Mouse (Mus musculus) MEL (cell line): ENCODE data around the gene Ccdc57. TPM values are rescaled to one million over a fixed set of nuclear protein-coding genes. Genes with fewer than 3 reads are reported as not detected.
A peak's percentile ranks its signal among the peaks of the same experiment; 100 is the strongest.

Source experiments
- DNase-seq: peaks from one replicate; pipeline ENCODE4 v3.0.0; 2011; ENCODE audit warnings: low read depth, low spot score
- H3K27ac ChIP-seq: 2 replicates; pipeline ENCODE4 v1.5.1; 2012; ENCODE audit warnings: low read depth, mild to moderate bottlenecking, control low read depth, low read length, moderate library complexity; ENCODE audit not compliant: control insufficient read depth
- H3K27me3 ChIP-seq, 2 experiments: fragments of 150-350 bp in 1 of 2; sonication (generic) in 1 of 2; 2 replicates each; pipeline ENCODE4 v1.6.1; 2012; ENCODE audit warnings: low read length in 2 of 2, mild to moderate bottlenecking in 2 of 2, improper control_type of control experiment in 1 of 2, moderate library complexity in 1 of 2; ENCODE audit not compliant: insufficient read depth in 2 of 2, control insufficient read depth in 1 of 2
- H3K36me3 ChIP-seq, 2 experiments: 2 replicates each; pipeline ENCODE4 v1.6.1; 2012 to 2014; ENCODE audit warnings: low read length in 2 of 2, improper control_type of control experiment in 1 of 2, inconsistent platforms in 1 of 2, mild to moderate bottlenecking in 1 of 2; ENCODE audit not compliant: insufficient read depth in 2 of 2, control insufficient read depth in 1 of 2
- H3K4me1 ChIP-seq, 2 experiments: fragments of 150-350 bp in 1 of 2; sonication (generic) in 1 of 2; 2 replicates each; pipeline ENCODE4 v1.6.1; 2012; ENCODE audit warnings: low read length in 2 of 2, improper control_type of control experiment in 1 of 2, mild to moderate bottlenecking in 1 of 2; ENCODE audit not compliant: insufficient read depth in 2 of 2, control insufficient read depth in 1 of 2
- H3K4me3 ChIP-seq, 2 experiments: fragments of 150-350 bp in 1 of 2; sonication (generic) in 1 of 2; 2 replicates each; pipeline ENCODE4 v1.5.1; 2012; ENCODE audit warnings: low read depth in 2 of 2, low read length in 2 of 2, mild to moderate bottlenecking in 2 of 2, moderate library complexity in 2 of 2, control low read depth in 1 of 2, improper control_type of control experiment in 1 of 2; ENCODE audit not compliant: control insufficient read depth in 1 of 2, insufficient read depth in 1 of 2
- H3K79me2 ChIP-seq: 2 replicates; pipeline ENCODE4 v1.6.1; 2012; ENCODE audit warnings: mild to moderate bottlenecking, low read length, moderate library complexity; ENCODE audit not compliant: control insufficient read depth, poor library complexity, insufficient read depth
- H3K9ac ChIP-seq: 2 replicates; pipeline ENCODE4 v1.6.1; 2012; ENCODE audit warnings: low read depth, mild to moderate bottlenecking, control low read depth, low read length, moderate library complexity; ENCODE audit not compliant: control insufficient read depth, poor library complexity, severe bottlenecking
- H3K9me3 ChIP-seq: fragments of 150-350 bp; sonication (generic); replicated peaks from 2 replicates; pipeline ENCODE4 v1.6.1; 2012; ENCODE audit warnings: mild to moderate bottlenecking, low read length, improper control_type of control experiment, moderate library complexity; ENCODE audit not compliant: insufficient read depth
- CHD1 ChIP-seq: IDR thresholded peaks from 2 replicates; pipeline ENCODE4 v1.6.1; 2012; ENCODE audit warnings: low read depth, mild to moderate bottlenecking, inconsistent platforms, low read length, improper control_type of control experiment
- CTCF ChIP-seq, 3 experiments: IDR thresholded peaks in 2 of 3; conservative IDR thresholded peaks in 1 of 3; 2 replicates each; pipeline ENCODE4 v1.5.1; 2011 to 2012; ENCODE audit warnings: low read length in 3 of 3, low read depth in 2 of 3, mild to moderate bottlenecking in 2 of 3, improper control_type of control experiment in 1 of 3, inconsistent platforms in 1 of 3, mixed read lengths in 1 of 3, moderate library complexity in 1 of 3; ENCODE audit not compliant: control insufficient read depth in 1 of 3, insufficient read depth in 1 of 3, poor library complexity in 1 of 3, severe bottlenecking in 1 of 3
- ELF1 ChIP-seq: IDR thresholded peaks from 2 replicates; pipeline ENCODE4 v1.6.1; 2014; ENCODE audit warnings: low read depth, mild to moderate bottlenecking, inconsistent platforms, low read length, improper control_type of control experiment, moderate library complexity
- ETS1 ChIP-seq: IDR thresholded peaks from 2 replicates; pipeline ENCODE4 v1.6.1; 2012; ENCODE audit warnings: low read depth, mild to moderate bottlenecking, inconsistent platforms, low read length, improper control_type of control experiment, moderate library complexity
- HCFC1 ChIP-seq: IDR thresholded peaks from 2 replicates; pipeline ENCODE4 v1.6.1; 2012; ENCODE audit warnings: low read depth, mild to moderate bottlenecking, inconsistent platforms, low read length, improper control_type of control experiment, moderate library complexity
- MEF2A ChIP-seq: IDR thresholded peaks from 2 replicates; pipeline ENCODE4 v1.6.1; 2014; ENCODE audit warnings: low read depth, mild to moderate bottlenecking, inconsistent platforms, low read length, improper control_type of control experiment; ENCODE audit not compliant: poor library complexity, insufficient replicate concordance, severe bottlenecking; ENCODE audit errors: extremely low read depth
- MXI1 ChIP-seq: IDR thresholded peaks from 2 replicates; pipeline ENCODE4 v1.6.1; 2011; ENCODE audit warnings: mild to moderate bottlenecking, low read depth, low read length, improper control_type of control experiment
- NELFE ChIP-seq: IDR thresholded peaks from 2 replicates; pipeline ENCODE4 v1.6.1; 2011; ENCODE audit warnings: low read depth, low read length, improper control_type of control experiment
- TBP ChIP-seq: IDR thresholded peaks from 2 replicates; pipeline ENCODE4 v1.8.0; 2011; ENCODE audit warnings: low read depth, low read length, improper control_type of control experiment
- ZC3H11A ChIP-seq: IDR thresholded peaks from 2 replicates; pipeline ENCODE4 v1.6.1; 2012; ENCODE audit warnings: low read depth, mild to moderate bottlenecking, inconsistent platforms, low read length, improper control_type of control experiment
- ZMIZ1 ChIP-seq: IDR thresholded peaks from 2 replicates; pipeline ENCODE4 v1.6.1; 2012; ENCODE audit warnings: low read depth, mild to moderate bottlenecking, inconsistent platforms, low read length, improper control_type of control experiment, moderate library complexity
- polyA plus RNA-seq, 2 experiments: library from polyadenylated mRNA; stranded (reverse) in 1 of 2; unstranded in 1 of 2; fragments of >175 nt in 1 of 2; fragments of >200 nt in 1 of 2; gene quantifications; 2 replicates each; pipeline versions ENCODE4 v1.2.1 to v1.2.4; 2012; ENCODE audit warnings: low replicate concordance in 2 of 2, low read depth in 1 of 2; ENCODE audit not compliant: insufficient read length in 2 of 2, insufficient read depth in 1 of 2, missing spikeins in 1 of 2
- total RNA-seq: library from RNA; depleted of rRNA; stranded (reverse); fragments of 300-350 nt; gene quantifications from 2 replicates; pipeline ENCODE4 v1.2.3, GENCODE M21; 2012

Ccdc57 gene
- total and polyA plus RNA-seq, 3 experiments = 5.3 to 7.4 TPM; not detected in 1

- Histone ChIP-seq H3K9me3 (no peaks in the 10 kb centered on the region), H3K27ac (no peak overlapping the region), H3K36me3 (peaks cover 12 to 23% of the 10 kb centered on the region in 2 experiments), H3K9ac (no peak overlapping the region), H3K79me2 (peaks cover 47% of the 10 kb centered on the region), H3K4me3 (no peak overlapping the region), H3K4me1 (peaks cover 0 to 20% of the 10 kb centered on the region in 2 experiments; a peak in 3 of 4 replicates), H3K27me3 (no peaks in the 10 kb centered on the region)
- peak; percentile 13 for DNase-seq
- no peak for TF ChIP-seq CTCF (IDR thresholded peaks at IDR 0.05 in 2 of 3, conservative IDR thresholded peaks at IDR 0.05 in 1 of 3; ENCODE audit: control insufficient read depth in 1 of 3, insufficient read depth in 1 of 3, low read depth in 2 of 3, low read length in 3 of 3, poor library complexity in 1 of 3, severe bottlenecking in 1 of 3)
- TF ChIP-seq NELFE = no peak
- no peak for TF ChIP-seq MEF2A
These were observed 112.1 kb downstream of the Ccdc57 start for GRCm38 (mm10) chr11:120820546-120820945.

GRCm38 (mm10) chr11:120819556-120819955 is 113.1 kb downstream of the Ccdc57 start:
- Histone ChIP-seq H3K27me3 (no peaks in the 10 kb centered on the region), H3K4me3 (no peak overlapping the region), H3K79me2 (peaks cover 47% of the 10 kb centered on the region), H3K9me3 (no peaks in the 10 kb centered on the region), H3K9ac (no peak overlapping the region), H3K27ac (no peak overlapping the region), H3K4me1 (peaks cover 0 to 17% of the 10 kb centered on the region in 2 experiments; a peak in 3 of 4 replicates), H3K36me3 (peaks cover 12 to 26% of the 10 kb centered on the region in 2 experiments)
- no peak for TF ChIP-seq ETS1
- no peak for TF ChIP-seq HCFC1
- TF ChIP-seq ELF1 = no peak
- DNase-seq = no peak

GRCm38 (mm10) chr11:120818251-120818650 is 114.4 kb downstream of the Ccdc57 start:
- Histone ChIP-seq H3K4me1 (peaks cover 0 to 17% of the 10 kb centered on the region in 2 experiments; a peak in 3 of 4 replicates), H3K79me2 (peaks cover 38% of the 10 kb centered on the region), H3K27me3 (no peaks in the 10 kb centered on the region), H3K9me3 (no peaks in the 10 kb centered on the region), H3K27ac (no peak overlapping the region), H3K9ac (no peak overlapping the region), H3K4me3 (no peak overlapping the region), H3K36me3 (peaks cover 12 to 29% of the 10 kb centered on the region in 2 experiments)
- DNase-seq = no peak
- TF ChIP-seq ZC3H11A = no peak
- TF ChIP-seq, all 39 proteins: peak for 0

GRCm38 (mm10) chr11:120817358-120817757 is 115.3 kb downstream of the Ccdc57 start:
- Histone ChIP-seq H3K9me3 (no peaks in the 10 kb centered on the region), H3K4me3 (no peak overlapping the region), H3K27me3 (no peaks in the 10 kb centered on the region), H3K9ac (no peak overlapping the region), H3K79me2 (peaks cover 29% of the 10 kb centered on the region), H3K4me1 (peaks cover 0 to 12% of the 10 kb centered on the region in 2 experiments; a peak in 3 of 4 replicates), H3K27ac (no peak overlapping the region), H3K36me3 (peaks cover 10 to 31% of the 10 kb centered on the region in 2 experiments)
- DNase-seq = no peak
- TF ChIP-seq ZMIZ1 (no peak), MXI1 (no peak), TBP (no peak), CHD1 (no peak), ZC3H11A (no peak)
